Mouse (Mus musculus): Measurements from ENCODE around the gene Tspo. TPM values are rescaled to one million over a fixed set of nuclear protein-coding genes. Genes with fewer than 3 reads are reported as not detected.

The Tspo gene
- polyA plus RNA-seq, 1 experiment from 2014 or later, result 107 TPM

GRCm38 (mm10) chr15:83527747-83528146 lies 35.6 kb upstream of the Tspo start:
- peaks cover 45% of the 10 kb centered on the region for H3K4me1 ChIP-seq (ENCODE audit: insufficient read depth, low read length)
- no peak for ATAC-seq (ENCODE audit: low FRiP score, low TSS enrichment)
- no peak overlapping the region for H3K27ac ChIP-seq (ENCODE audit: low read length)
- H3K4me3 ChIP-seq (ENCODE audit: low read length), result peak overlapping the region; percentile 60
- peak overlapping the region; percentile 98 for H3K4me2 ChIP-seq (replicated peaks; ENCODE audit: low read depth, low read length)
- no peaks in the 10 kb centered on the region for H3K36me3 ChIP-seq (ENCODE audit: insufficient read depth, low read length)
- WGBS, result 91% methylated on average over 2 of the region's 2 CpGs
- H3K9ac ChIP-seq (replicated peaks; ENCODE audit: low read length), result peak overlapping the region; percentile 61; the same call in 1 of the 2 replicates
- peaks cover 24% of the 10 kb centered on the region for H3K27me3 ChIP-seq (ENCODE audit: insufficient read depth, low read length)
- no peaks in the 10 kb centered on the region for H3K9me3 ChIP-seq (ENCODE audit: low read length)

- no peaks in the 10 kb centered on the region for H3K9me3 ChIP-seq (ENCODE audit: low read length)
- H3K4me1 ChIP-seq (ENCODE audit: insufficient read depth, low read length), result peaks cover 41% of the 10 kb centered on the region
- H3K36me3 ChIP-seq (ENCODE audit: insufficient read depth, low read length), result no peaks in the 10 kb centered on the region
- H3K9ac ChIP-seq (replicated peaks; ENCODE audit: low read length), result no peak overlapping the region
- H3K4me3 ChIP-seq (ENCODE audit: low read length), result no peak overlapping the region
- 56% methylated on average over 4 of the region's 4 CpGs for WGBS
- peaks cover 24% of the 10 kb centered on the region for H3K27me3 ChIP-seq (ENCODE audit: insufficient read depth, low read length)
- no peak for ATAC-seq (ENCODE audit: low FRiP score, low TSS enrichment)
- H3K4me2 ChIP-seq (replicated peaks; ENCODE audit: low read depth, low read length), result no peak overlapping the region
- H3K27ac ChIP-seq (ENCODE audit: low read length), result peak overlapping the region; percentile 67; the same call in 1 of the 2 replicates
Observed at GRCm38 (mm10) chr15:83528892-83529291, 34.5 kb upstream of the Tspo start.

- no peak for ATAC-seq (ENCODE audit: low FRiP score, low TSS enrichment)
- 73% methylated on average over 5 of the region's 5 CpGs for WGBS
- H3K4me2 ChIP-seq (replicated peaks; ENCODE audit: low read depth, low read length), result no peak overlapping the region
Observed at GRCm38 (mm10) chr15:83529765-83530164, 33.6 kb upstream of the Tspo start.

GRCm38 (mm10) chr15:83530233-83530632 lies 33.2 kb upstream of the Tspo start:
- Histone ChIP-seq H3K9me3 (ENCODE audit: low read length) (no peaks in the 10 kb centered on the region), H3K27me3 (ENCODE audit: insufficient read depth, low read length) (peaks cover 22% of the 10 kb centered on the region), H3K4me3 (ENCODE audit: low read length) (no peak overlapping the region), H3K36me3 (ENCODE audit: insufficient read depth, low read length) (no peaks in the 10 kb centered on the region), H3K4me1 (ENCODE audit: insufficient read depth, low read length) (peaks cover 41% of the 10 kb centered on the region), H3K9ac (replicated peaks; ENCODE audit: low read length) (peak overlapping the region; percentile 20; the same call in 1 of the 2 replicates), H3K27ac (ENCODE audit: low read length) (peak overlapping the region; percentile 83), H3K4me2 (replicated peaks; ENCODE audit: low read depth, low read length) (no peak overlapping the region)
- 39% methylated on average over 9 of the region's 9 CpGs for WGBS
- ATAC-seq (ENCODE audit: low FRiP score, low TSS enrichment), result peak; percentile 39

More at GRCm38 (mm10) chr15:83529765-83530164, 33.6 kb upstream of the Tspo start:
- Histone ChIP-seq H3K9ac (replicated peaks; ENCODE audit: low read length) (no peak overlapping the region), H3K27ac (ENCODE audit: low read length) (peak overlapping the region; percentile 67), H3K4me1 (ENCODE audit: insufficient read depth, low read length) (peaks cover 41% of the 10 kb centered on the region), H3K36me3 (ENCODE audit: insufficient read depth, low read length) (no peaks in the 10 kb centered on the region), H3K27me3 (ENCODE audit: insufficient read depth, low read length) (peaks cover 22% of the 10 kb centered on the region), H3K4me3 (ENCODE audit: low read length) (no peak overlapping the region), H3K9me3 (ENCODE audit: low read length) (no peaks in the 10 kb centered on the region)

GRCm38 (mm10) chr15:83530688-83531087 lies 32.7 kb upstream of the Tspo start:
- ATAC-seq (ENCODE audit: low FRiP score, low TSS enrichment), result no peak
- H3K27me3 ChIP-seq (ENCODE audit: insufficient read depth, low read length), result peaks cover 21% of the 10 kb centered on the region
- no peak overlapping the region for H3K4me3 ChIP-seq (ENCODE audit: low read length)
- H3K4me1 ChIP-seq (ENCODE audit: insufficient read depth, low read length), result peaks cover 41% of the 10 kb centered on the region
- H3K9ac ChIP-seq (replicated peaks; ENCODE audit: low read length), result peak overlapping the region; percentile 20; the same call in 1 of the 2 replicates
- H3K36me3 ChIP-seq (ENCODE audit: insufficient read depth, low read length), result no peaks in the 10 kb centered on the region
- no peak overlapping the region for H3K4me2 ChIP-seq (replicated peaks; ENCODE audit: low read depth, low read length)
- H3K9me3 ChIP-seq (ENCODE audit: low read length), result no peaks in the 10 kb centered on the region
- H3K27ac ChIP-seq (ENCODE audit: low read length), result peak overlapping the region; percentile 83
- 52% methylated on average over 6 of the region's 6 CpGs for WGBS

GRCm38 (mm10) chr15:83531961-83532469 lies 31.4 kb upstream of the Tspo start:
- Histone ChIP-seq H3K9me3 (ENCODE audit: low read length) (no peaks in the 10 kb centered on the region), H3K27me3 (ENCODE audit: insufficient read depth, low read length) (peaks cover 11% of the 10 kb centered on the region), H3K27ac (ENCODE audit: low read length) (no peak overlapping the region), H3K4me3 (ENCODE audit: low read length) (no peak overlapping the region), H3K4me1 (ENCODE audit: insufficient read depth, low read length) (peaks cover 31% of the 10 kb centered on the region), H3K9ac (replicated peaks; ENCODE audit: low read length) (no peak overlapping the region), H3K36me3 (ENCODE audit: insufficient read depth, low read length) (no peaks in the 10 kb centered on the region), H3K4me2 (replicated peaks; ENCODE audit: low read depth, low read length) (no peak overlapping the region)
- no peak for ATAC-seq (ENCODE audit: low FRiP score, low TSS enrichment)
- WGBS, result 84% methylated on average over 5 of the region's 5 CpGs

- no peaks in the 10 kb centered on the region for H3K36me3 ChIP-seq (ENCODE audit: insufficient read depth, low read length)
- no peak overlapping the region for H3K4me3 ChIP-seq (ENCODE audit: low read length)
- H3K27me3 ChIP-seq (ENCODE audit: insufficient read depth, low read length), result peaks cover 6% of the 10 kb centered on the region
- no peak overlapping the region for H3K4me2 ChIP-seq (replicated peaks; ENCODE audit: low read depth, low read length)
- 71% methylated on average over 7 of the region's 7 CpGs for WGBS
- ATAC-seq (ENCODE audit: low FRiP score, low TSS enrichment), result no peak
- H3K4me1 ChIP-seq (ENCODE audit: insufficient read depth, low read length), result peaks cover 25% of the 10 kb centered on the region
- no peak overlapping the region for H3K9ac ChIP-seq (replicated peaks; ENCODE audit: low read length)
- H3K27ac ChIP-seq (ENCODE audit: low read length), result no peak overlapping the region
- H3K9me3 ChIP-seq (ENCODE audit: low read length), result no peaks in the 10 kb centered on the region
Observed at GRCm38 (mm10) chr15:83532606-83533005, 30.8 kb upstream of the Tspo start.

- Histone ChIP-seq H3K27ac (ENCODE audit: low read length) (no peak overlapping the region), H3K4me2 (replicated peaks; ENCODE audit: low read depth, low read length) (no peak overlapping the region), H3K36me3 (ENCODE audit: insufficient read depth, low read length) (no peaks in the 10 kb centered on the region), H3K4me1 (ENCODE audit: insufficient read depth, low read length) (peaks cover 18% of the 10 kb centered on the region), H3K9ac (replicated peaks; ENCODE audit: low read length) (0 out of 2 replicates have a peak overlapping the region, but pooled peaks have one; percentile 5), H3K9me3 (ENCODE audit: low read length) (no peaks in the 10 kb centered on the region), H3K27me3 (ENCODE audit: insufficient read depth, low read length) (no peaks in the 10 kb centered on the region), H3K4me3 (ENCODE audit: low read length) (no peak overlapping the region)
- WGBS, result 70% methylated on average over 17 of the region's 17 CpGs
- ATAC-seq (ENCODE audit: low FRiP score, low TSS enrichment), result no peak
Observed at GRCm38 (mm10) chr15:83534960-83535889, 28.2 kb upstream of the Tspo start.

GRCm38 (mm10) chr15:83535890-83536231 lies 27.5 kb upstream of the Tspo start:
- Histone ChIP-seq H3K4me3 (ENCODE audit: low read length) (no peak overlapping the region), H3K9ac (replicated peaks; ENCODE audit: low read length) (no peak overlapping the region), H3K9me3 (ENCODE audit: low read length) (no peaks in the 10 kb centered on the region), H3K27ac (ENCODE audit: low read length) (no peak overlapping the region), H3K4me2 (replicated peaks; ENCODE audit: low read depth, low read length) (no peak overlapping the region), H3K27me3 (ENCODE audit: insufficient read depth, low read length) (no peaks in the 10 kb centered on the region), H3K4me1 (ENCODE audit: insufficient read depth, low read length) (peaks cover 15% of the 10 kb centered on the region), H3K36me3 (ENCODE audit: insufficient read depth, low read length) (no peaks in the 10 kb centered on the region)
- WGBS, result 67% methylated on average over 6 of the region's 6 CpGs
- no peak for ATAC-seq (ENCODE audit: low FRiP score, low TSS enrichment)

- Histone ChIP-seq H3K4me1 (ENCODE audit: insufficient read depth, low read length) (peaks cover 14% of the 10 kb centered on the region), H3K9ac (replicated peaks; ENCODE audit: low read length) (no peak overlapping the region), H3K4me2 (replicated peaks; ENCODE audit: low read depth, low read length) (no peak overlapping the region), H3K9me3 (ENCODE audit: low read length) (no peaks in the 10 kb centered on the region), H3K4me3 (ENCODE audit: low read length) (no peak overlapping the region), H3K27me3 (ENCODE audit: insufficient read depth, low read length) (no peaks in the 10 kb centered on the region), H3K27ac (ENCODE audit: low read length) (no peak overlapping the region), H3K36me3 (ENCODE audit: insufficient read depth, low read length) (no peaks in the 10 kb centered on the region)
- no peak for ATAC-seq (ENCODE audit: low FRiP score, low TSS enrichment)
- 100% methylated on average over 2 of the region's 2 CpGs for WGBS
Observed at GRCm38 (mm10) chr15:83538855-83539254, 24.5 kb upstream of the Tspo start.

All from kidney, embryonic 16.5 days (tissue).